Mouse (Mus musculus) hindbrain, postnatal 0 days (tissue): ENCODE results near the gene Rest. TPM values are rescaled to one million over a fixed set of nuclear protein-coding genes. Genes with fewer than 3 reads are reported as not detected.

Experiments used
- ATAC-seq: fragments of 200-750 bp; cut with Nextera tagmentation; 2 replicates; pipeline ENCODE4 v1.8.0; 2017; ENCODE audit warnings: mild to moderate bottlenecking, moderate TSS enrichment, moderate library complexity
- DNase-seq: peaks from one replicate; pipeline ENCODE4 v3.0.0-alpha.2; 2015; ENCODE audit warnings: low spot score
- H3K27ac ChIP-seq: fragments of 300-500 bp; sonication (generic); 2 replicates; pipeline ENCODE4 v1.5.1; 2014; ENCODE audit warnings: mild to moderate bottlenecking
- H3K27me3 ChIP-seq: fragments of 300-500 bp; sonication (generic); 2 replicates; pipeline ENCODE4 v1.6.1; 2014; ENCODE audit warnings: low read length, mixed read lengths; ENCODE audit not compliant: insufficient read depth
- H3K36me3 ChIP-seq: fragments of 300-500 bp; sonication (generic); 2 replicates; pipeline ENCODE4 v1.6.1; 2014; ENCODE audit warnings: low read length, mixed read lengths; ENCODE audit not compliant: insufficient read depth
- H3K4me1 ChIP-seq: fragments of 300-500 bp; sonication (generic); 2 replicates; pipeline ENCODE4 v1.6.1; 2014; ENCODE audit warnings: antibody characterized with exemption, low read length, mixed read lengths; ENCODE audit not compliant: insufficient read depth
- H3K4me2 ChIP-seq: fragments of 300-500 bp; sonication (generic); 2 replicates; pipeline ENCODE4 v1.6.1; 2014; ENCODE audit warnings: low read depth, mild to moderate bottlenecking, low read length, moderate library complexity, mixed read lengths
- H3K4me3 ChIP-seq: fragments of 300-500 bp; sonication (generic); 2 replicates; pipeline ENCODE4 v1.5.1; 2014; ENCODE audit warnings: low read length
- H3K9ac ChIP-seq: fragments of 300-500 bp; sonication (generic); replicated peaks from 2 replicates; pipeline ENCODE4 v1.6.1; 2014; ENCODE audit warnings: mild to moderate bottlenecking, low read length, moderate library complexity, mixed read lengths
- H3K9me3 ChIP-seq: fragments of 300-500 bp; sonication (generic); 2 replicates; pipeline ENCODE4 v1.6.1; 2016; ENCODE audit warnings: low read length, mixed read lengths
- CTCF ChIP-seq: IDR thresholded peaks from 2 replicates; pipeline ENCODE4 v1.5.1; 2016; ENCODE audit warnings: antibody characterized with exemption, control low read depth, low read depth
- WGBS: fragments of 180-500 bp; shearing (Covaris S2); extraction: QIAGEN DNeasy Blood & Tissue Kit; methylation state at CpG from one replicate; pipeline ENCODE4 v1.1.7; 2014; 5-methylcytosine and 5-hydroxymethylcytosine counted together
- polyA plus RNA-seq: library from polyadenylated mRNA; unstranded; fragments of >200 nt; fragmentation: Nextera tagmentation; extraction: Ambion mirVana; gene quantifications from 2 replicates; pipeline ENCODE4 v1.2.1, GENCODE M21; 2015
- total RNA-seq: library from RNA; depleted of rRNA; stranded (reverse); fragments of >200 nt; gene quantifications from 2 replicates; pipeline ENCODE4 v1.2.3, GENCODE M21; 2014

Gene Rest
- total and polyA plus RNA-seq, 2 experiments from 2014 or later: 4.1 to 9.0 TPM

DNA sequence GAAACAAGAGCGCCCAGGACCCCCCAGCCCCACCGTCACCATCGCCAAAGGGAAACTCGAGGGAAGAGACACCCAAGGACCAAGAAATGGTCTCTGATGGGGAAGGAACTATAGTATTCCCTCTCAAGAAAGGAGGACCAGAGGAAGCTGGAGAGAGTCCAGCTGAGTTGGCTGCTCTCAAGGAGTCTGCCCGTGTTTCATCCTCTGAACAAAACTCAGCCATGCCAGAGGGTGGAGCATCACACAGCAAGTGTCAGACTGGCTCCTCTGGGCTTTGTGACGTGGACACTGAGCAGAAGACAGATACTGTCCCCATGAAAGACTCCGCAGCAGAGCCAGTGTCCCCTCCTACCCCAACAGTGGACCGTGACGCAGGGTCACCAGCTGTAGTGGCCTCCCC lies 17.0 kb downstream of the Rest start:
- peak; percentile 77; the same call in 1 of the 2 replicates for ATAC-seq
- Histone ChIP-seq H3K27me3 (no peaks in the 10 kb centered on the region), H3K4me2 (peak overlapping the region; percentile 28; the same call in 1 of the 2 replicates), H3K9me3 (no peaks in the 10 kb centered on the region), H3K4me1 (no peaks in the 10 kb centered on the region), H3K27ac (no peak overlapping the region), H3K4me3 (peak overlapping the region; percentile 11; the same call in 1 of the 2 replicates), H3K36me3 (peaks cover 16% of the 10 kb centered on the region; the same call in 1 of the 2 replicates), H3K9ac (0 out of 2 replicates have a peak overlapping the region, but pooled peaks have one; percentile 35)
- WGBS: 68% methylated on average over 9 of the region's 9 CpGs
- DNase-seq: peak; percentile 59
- no peak for TF ChIP-seq CTCF

DNA sequence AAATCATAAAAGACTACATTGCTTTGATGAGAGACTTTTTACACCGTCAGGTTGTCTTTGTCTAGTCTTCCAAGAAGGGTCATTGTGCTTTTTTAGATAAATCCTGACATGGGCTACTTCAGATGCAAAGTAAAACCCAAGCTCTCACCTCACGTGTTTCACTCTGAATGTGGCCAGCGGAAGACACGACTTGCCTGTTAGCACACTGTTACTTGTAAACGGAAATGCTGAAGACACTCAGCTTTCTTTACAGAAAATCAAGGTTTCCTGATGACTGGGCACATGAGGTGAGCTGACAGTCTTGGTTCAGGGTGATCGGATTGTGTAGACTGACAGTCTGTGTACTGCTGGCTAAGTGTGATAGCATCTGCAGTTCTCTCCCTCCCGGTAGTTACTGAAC lies 20.4 kb downstream of the Rest start:
- ATAC-seq (no peak), DNase-seq (no peak)
- 81% methylated on average over 7 of the region's 7 CpGs for WGBS

DNA sequence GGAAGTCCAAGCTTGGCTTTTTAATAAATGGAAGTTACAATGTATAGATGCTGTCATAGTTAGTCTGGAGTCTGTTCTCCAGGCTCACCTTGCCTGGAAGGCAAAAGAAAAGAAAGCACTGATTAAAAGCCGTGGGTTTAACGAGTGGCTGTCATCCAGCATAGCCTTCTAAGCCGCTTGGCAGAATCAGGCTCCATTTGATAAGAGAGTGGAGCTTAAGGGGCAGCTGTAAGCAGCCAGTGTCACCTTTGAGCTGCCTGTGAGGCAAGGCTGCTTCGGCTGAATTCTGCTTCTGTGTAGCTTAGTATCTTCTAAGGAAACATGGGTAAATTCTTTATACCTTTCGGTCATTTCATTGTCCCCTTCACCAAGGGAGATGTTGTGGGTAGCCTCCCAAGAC lies 21.6 kb downstream of the Rest start:
- WGBS: 81% methylated on average over 5 of the region's 5 CpGs
- no peak for DNase-seq
- peaks cover 11% of the 10 kb centered on the region; the same call in 1 of the 2 replicates for H3K36me3 ChIP-seq
- H3K4me2 ChIP-seq: no peak overlapping the region
- no peak overlapping the region for H3K27ac ChIP-seq
- no peak for ATAC-seq
- no peaks in the 10 kb centered on the region for H3K27me3 ChIP-seq
- no peaks in the 10 kb centered on the region for H3K4me1 ChIP-seq
- no peaks in the 10 kb centered on the region for H3K9me3 ChIP-seq
- H3K9ac ChIP-seq: no peak overlapping the region
- H3K4me3 ChIP-seq: no peak overlapping the region
- TF ChIP-seq CTCF: no peak

More for the DNA sequence above, 20.4 kb downstream of the Rest start:
- Histone ChIP-seq H3K27me3 (no peaks in the 10 kb centered on the region), H3K4me1 (no peaks in the 10 kb centered on the region), H3K36me3 (peaks cover 13% of the 10 kb centered on the region; the same call in 1 of the 2 replicates), H3K9ac (no peak overlapping the region), H3K4me3 (no peak overlapping the region), H3K4me2 (no peak overlapping the region), H3K9me3 (no peaks in the 10 kb centered on the region), H3K27ac (no peak overlapping the region)
- TF ChIP-seq CTCF: no peak

GRCm38 (mm10) chr5:77287901-77288300 lies 22.6 kb downstream of the Rest start:
- no peak overlapping the region for H3K27ac ChIP-seq
- H3K9me3 ChIP-seq: no peaks in the 10 kb centered on the region
- 84% methylated on average over 6 of the region's 6 CpGs for WGBS
- ATAC-seq (no peak), DNase-seq (no peak)
- no peaks in the 10 kb centered on the region for H3K27me3 ChIP-seq
- H3K4me2 ChIP-seq: no peak overlapping the region
- H3K36me3 ChIP-seq: peaks cover 3% of the 10 kb centered on the region; the same call in 1 of the 2 replicates
- H3K9ac ChIP-seq: no peak overlapping the region
- no peak overlapping the region for H3K4me3 ChIP-seq
- TF ChIP-seq CTCF: no peak
- H3K4me1 ChIP-seq: no peaks in the 10 kb centered on the region

DNA sequence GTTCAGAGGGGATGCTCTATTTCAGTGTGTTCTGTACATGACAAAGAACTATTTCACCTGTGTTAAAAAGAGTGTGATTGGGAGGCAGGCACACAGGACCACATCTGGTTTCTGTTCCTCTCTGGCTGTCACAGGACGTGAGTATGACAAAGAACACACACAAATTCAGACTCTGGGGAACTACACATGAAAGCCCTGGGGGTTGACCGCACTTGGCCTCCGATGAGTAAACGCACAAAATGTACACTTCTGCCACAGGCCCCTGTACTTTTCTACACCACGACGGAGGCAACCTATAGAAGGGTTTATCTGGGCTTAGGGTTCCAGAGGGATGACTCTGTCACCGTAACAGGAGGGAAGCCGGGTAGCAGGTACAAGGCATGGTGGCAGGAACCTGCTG lies 24.4 kb downstream of the Rest start:
- no peak for ATAC-seq
- H3K4me3 ChIP-seq: no peak overlapping the region
- no peak for TF ChIP-seq CTCF
- DNase-seq: no peak
- H3K4me2 ChIP-seq: no peak overlapping the region
- no peaks in the 10 kb centered on the region for H3K4me1 ChIP-seq
- H3K27ac ChIP-seq: no peak overlapping the region
- peaks cover 9% of the 10 kb centered on the region for H3K36me3 ChIP-seq
- WGBS: 88% methylated on average over 8 of the region's 8 CpGs
- no peak overlapping the region for H3K9ac ChIP-seq
- no peaks in the 10 kb centered on the region for H3K27me3 ChIP-seq
- H3K9me3 ChIP-seq: no peaks in the 10 kb centered on the region

DNA sequence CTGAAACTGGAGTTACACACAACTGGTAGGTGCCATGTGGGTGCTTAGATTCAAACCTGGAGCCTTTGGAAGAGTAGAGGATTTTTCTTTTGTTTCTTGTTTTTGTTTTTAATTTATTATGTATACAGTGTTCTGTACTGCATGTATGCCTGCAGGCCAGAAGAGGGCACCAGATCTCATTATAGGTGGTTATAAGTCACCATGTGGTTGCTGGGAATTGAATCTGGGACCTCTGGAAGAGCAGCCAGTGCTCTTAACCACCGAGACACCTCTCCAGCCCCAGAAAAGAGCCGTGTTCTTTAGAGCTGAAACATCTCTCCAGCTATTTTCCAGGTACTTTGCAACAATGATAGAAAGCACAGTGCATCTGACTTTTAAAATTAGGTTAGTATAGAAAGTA lies 25.3 kb downstream of the Rest start:
- Histone ChIP-seq H3K27me3 (no peaks in the 10 kb centered on the region), H3K9me3 (no peaks in the 10 kb centered on the region), H3K4me3 (no peak overlapping the region), H3K36me3 (peaks cover 13% of the 10 kb centered on the region), H3K27ac (no peak overlapping the region), H3K9ac (no peak overlapping the region), H3K4me2 (no peak overlapping the region), H3K4me1 (no peaks in the 10 kb centered on the region)
- DNase-seq (no peak), ATAC-seq (no peak)
- TF ChIP-seq CTCF: no peak
- 90% methylated on average over 2 of the region's 2 CpGs for WGBS

DNA sequence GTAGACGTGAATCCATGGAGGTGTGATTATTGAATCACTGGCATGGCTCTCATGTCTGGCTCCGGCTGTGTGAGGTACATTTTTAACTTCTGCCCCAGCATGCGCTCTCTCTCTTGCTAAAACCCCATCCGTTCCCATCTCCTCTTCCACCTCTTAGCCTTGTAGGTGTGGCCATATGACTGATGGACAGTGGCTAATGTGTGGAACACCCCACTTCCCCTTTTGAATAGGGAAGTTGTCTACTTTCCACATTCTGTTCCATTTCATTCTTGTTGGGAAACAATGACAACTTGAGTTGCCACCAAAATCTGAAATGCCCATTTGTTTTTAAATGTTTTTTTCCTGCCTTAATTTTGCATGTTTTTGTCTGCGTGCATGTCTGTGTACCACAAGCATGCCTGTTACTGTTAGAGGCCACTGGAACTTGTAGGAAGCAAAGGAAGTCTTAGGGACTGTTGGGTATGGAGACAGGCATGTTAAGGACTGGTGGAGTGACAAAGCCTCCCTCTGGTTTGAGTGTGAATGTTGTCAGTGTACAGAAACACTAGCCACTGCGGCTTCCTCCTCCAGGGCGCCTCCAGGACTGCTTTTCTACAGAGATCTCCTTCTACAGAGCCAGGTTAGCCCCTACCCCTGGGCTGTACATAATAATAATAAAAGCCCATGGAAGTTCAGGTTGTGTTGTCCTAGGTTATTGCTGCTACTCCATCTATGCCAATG lies 27.7 kb downstream of the Rest start:
- no peak for DNase-seq
- no peak overlapping the region for H3K4me3 ChIP-seq
- no peak for TF ChIP-seq CTCF
- ATAC-seq: no peak
- H3K9ac ChIP-seq: no peak overlapping the region
- 92% methylated on average over 7 of the region's 7 CpGs for WGBS
- no peaks in the 10 kb centered on the region for H3K9me3 ChIP-seq
- no peak overlapping the region for H3K27ac ChIP-seq
- H3K36me3 ChIP-seq: peaks cover 18% of the 10 kb centered on the region
- H3K4me2 ChIP-seq: no peak overlapping the region
- H3K4me1 ChIP-seq: no peaks in the 10 kb centered on the region
- H3K27me3 ChIP-seq: no peaks in the 10 kb centered on the region
